ENCODE assay signal across 8 mouse cellular contexts in the genomic region with DNA sequence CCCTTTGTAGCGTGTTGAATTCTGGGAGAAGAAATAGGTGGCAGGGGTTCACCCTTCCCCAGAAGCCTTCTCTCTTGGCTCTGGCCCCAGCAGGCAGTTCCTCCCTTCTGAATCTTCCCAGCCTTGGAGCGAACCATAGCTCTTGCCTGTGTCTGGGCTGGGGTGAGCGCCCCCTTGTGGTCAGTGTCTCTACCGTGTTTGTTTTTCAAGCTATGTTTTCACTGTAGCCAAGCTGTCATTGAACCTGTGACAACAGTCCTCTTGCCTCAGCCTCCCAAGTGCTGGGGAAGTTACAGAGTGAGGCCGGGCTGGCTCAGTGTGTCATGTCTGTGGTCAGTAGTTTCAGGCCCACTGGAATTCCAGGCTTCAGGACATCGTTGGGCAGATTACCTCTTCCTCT. TPM values are rescaled to one million over a fixed set of nuclear protein-coding genes. Genes with fewer than 3 reads are reported as not detected.
DNase-seq lines count a peak whose midpoint lies in the region; ATAC-seq and TF ChIP-seq lines count a peak whose summit lies in the region.
"Had no signal": no experiment of that assay in that cellular context is flagged by ENCODE, and none has a peak within 500 bp of the region (broad histone marks: within the 10 kb centered on the region; RNA-seq: fewer than 3 reads in every experiment).

No protein-coding gene starts in this region.

- no peak for ATAC-seq in G1E (ENCODE audit: extremely low read depth, insufficient number of reproducible peaks, low FRiP score, poor library complexity, severe bottlenecking)
- peak; percentile 27; the same call in 1 of the 2 replicates for ATAC-seq in heart, embryonic 12.5 days (ENCODE audit: insufficient number of reproducible peaks, low FRiP score)
- 0 out of 2 replicates have a peak, but pooled peaks have one; percentile 60 for ATAC-seq in megakaryocyte-erythroid progenitor cell, adult 5-6 weeks (replicated peaks; ENCODE audit: low FRiP score, low TSS enrichment, poor library complexity, severe bottlenecking)
- ATAC-seq in stomach, embryonic 14.5 days (ENCODE audit: insufficient number of reproducible peaks, insufficient read depth, low FRiP score, low read depth): no peak

- H3K4me2 ChIP-seq in heart, embryonic 12.5 days: no peak overlapping the region
- H3K4me2 ChIP-seq in stomach, embryonic 14.5 days (replicated peaks; ENCODE audit: low read depth, low read length): no peak overlapping the region
- H3K4me2 ChIP-seq: limb, embryonic 15.5 days had no signal

- TF ChIP-seq CTCF in G1E (IDR thresholded peaks at IDR 0.05; ENCODE audit: low read depth, low read length): 0 out of 2 replicates have a peak, but pooled peaks have one; percentile 17

- WGBS in heart, embryonic 12.5 days: 21% methylated on average over 6 of the region's 6 CpGs
- WGBS in stomach, embryonic 14.5 days: 30% methylated on average over 6 of the region's 6 CpGs

- H3K9ac ChIP-seq in heart, embryonic 12.5 days: no peak overlapping the region
- no peak overlapping the region for H3K9ac ChIP-seq in stomach, embryonic 14.5 days (replicated peaks; ENCODE audit: low read depth, low read length)
- H3K9ac ChIP-seq: limb, embryonic 15.5 days had no signal

- H3K27ac ChIP-seq in heart, embryonic 12.5 days (ENCODE audit: poor library complexity, severe bottlenecking): no peak overlapping the region
- H3K27ac ChIP-seq in stomach, embryonic 14.5 days (ENCODE audit: low read length): peak overlapping the region; percentile 52; the same call in 1 of the 2 replicates
- H3K27ac ChIP-seq: limb, embryonic 15.5 days had no signal

- no peak overlapping the region for H3K4me3 ChIP-seq in G1E (ENCODE audit: low read depth, low read length)
- H3K4me3 ChIP-seq in heart, embryonic 12.5 days: no peak overlapping the region
- H3K4me3 ChIP-seq in stomach, embryonic 14.5 days (ENCODE audit: low read depth, low read length): no peak overlapping the region
- H3K4me3 ChIP-seq: limb, embryonic 15.5 days had no signal

- H3K36me3 ChIP-seq in G1E (replicated peaks): no peaks in the 10 kb centered on the region
- no peaks in the 10 kb centered on the region for H3K36me3 ChIP-seq in heart, embryonic 12.5 days
- H3K36me3 ChIP-seq in stomach, embryonic 14.5 days (ENCODE audit: control insufficient read depth, insufficient read depth, low read length): no peaks in the 10 kb centered on the region
- H3K36me3 ChIP-seq: limb, embryonic 15.5 days had no signal

- H3K9me3 ChIP-seq in G1E (replicated peaks): peaks cover 63% of the 10 kb centered on the region
- H3K9me3 ChIP-seq in heart, embryonic 12.5 days (replicated peaks): no peaks in the 10 kb centered on the region
- H3K9me3 ChIP-seq in stomach, embryonic 14.5 days (ENCODE audit: control insufficient read depth, low read depth, low read length): no peaks in the 10 kb centered on the region
- H3K9me3 ChIP-seq: limb, embryonic 15.5 days had no signal

- no peaks in the 10 kb centered on the region for H3K27me3 ChIP-seq in G1E (ENCODE audit: insufficient read depth, low read length)
- H3K27me3 ChIP-seq in heart, embryonic 12.5 days (replicated peaks): peaks cover 48% of the 10 kb centered on the region
- H3K27me3 ChIP-seq in stomach, embryonic 14.5 days (ENCODE audit: control insufficient read depth, insufficient read depth, low read length): 0 out of 2 replicates have a peak, but pooled peaks cover 6% of the 10 kb centered on the region

- DNase-seq in G1E (ENCODE audit: low spot score): no peak
- peak; percentile 79 for DNase-seq in adrenal gland, adult 2 months
- DNase-seq in embryo, embryonic 10.5 days (ENCODE audit: low spot score): peak; percentile 87
- peak; percentile 48 to 67 for DNase-seq in layer of hippocampus, postnatal 36 days

- no peaks in the 10 kb centered on the region for H3K4me1 ChIP-seq in G1E (ENCODE audit: insufficient read depth, low read depth, low read length)
- H3K4me1 ChIP-seq in heart, embryonic 12.5 days (replicated peaks): peaks cover 11% of the 10 kb centered on the region
- peaks cover 8% of the 10 kb centered on the region; the same call in 1 of the 2 replicates for H3K4me1 ChIP-seq in stomach, embryonic 14.5 days (ENCODE audit: control insufficient read depth, insufficient read depth, low read length)

RNA-seq across cellular contexts. Expression of a gene that starts 4.9 kb away (rescaled TPM):
- total RNA-seq in G1E (2014; fragmentation: Nextera tagmentation) (not detected in 2 replicates), G1E (2017) (0.05 TPM in 1 of 2 replicates, not detected in the other)
- polyA plus RNA-seq in G1E (2012): not detected in 2 replicates
- not detected for total RNA-seq in adrenal gland, adult 2 months (2021)
- not detected in 2 replicates for polyA plus RNA-seq in adrenal gland, adult 2 months (2012; rRNA removed)
- polyA plus RNA-seq in heart, embryonic 12.5 days (2016; fragmentation: Nextera tagmentation; extraction: Ambion mirVana): 0.27 and 0.63 TPM in 2 replicates
- 1 to 10 TPM in 1 of 2 experiments, under 1 TPM in 1; 0.96 to 1.0 TPM for total RNA-seq in layer of hippocampus, postnatal 36 days (2021)
- not detected in 2 replicates for total RNA-seq in megakaryocyte-erythroid progenitor cell, adult 5-6 weeks (2014; fragmentation: Nextera tagmentation)
- not detected in 2 replicates for total RNA-seq in megakaryocyte-erythroid progenitor cell, adult 5-6 weeks (2017)
- 4.5 and 5.0 TPM in 2 replicates for polyA plus RNA-seq in stomach, embryonic 14.5 days (2014; fragmentation: Nextera tagmentation; extraction: Ambion mirVana)

RNA-seq across cellular contexts. Expression of a gene that starts 55.7 kb away (rescaled TPM):
- total RNA-seq in G1E (2014; fragmentation: Nextera tagmentation) (40.7 and 48.7 TPM in 2 replicates), G1E (2017) (10.8 and 15.2 TPM in 2 replicates)
- polyA plus RNA-seq in G1E (2012): 4.1 and 4.3 TPM in 2 replicates
- total RNA-seq in adrenal gland, adult 2 months (2021): 10 to 100 TPM; 48.9 to 49.7 TPM
- polyA plus RNA-seq in adrenal gland, adult 2 months (2012; rRNA removed): 9.7 and 16.7 TPM in 2 replicates
- polyA plus RNA-seq in heart, embryonic 12.5 days (2016; fragmentation: Nextera tagmentation; extraction: Ambion mirVana): 24.3 and 25.7 TPM in 2 replicates
- 10 to 100 TPM; 26.5 to 32.7 TPM for total RNA-seq in layer of hippocampus, postnatal 36 days (2021)
- total RNA-seq in megakaryocyte-erythroid progenitor cell, adult 5-6 weeks (2014; fragmentation: Nextera tagmentation): 27.7 and 28.8 TPM in 2 replicates
- 22.7 and 23.9 TPM in 2 replicates for total RNA-seq in megakaryocyte-erythroid progenitor cell, adult 5-6 weeks (2017)
- polyA plus RNA-seq in stomach, embryonic 14.5 days (2014; fragmentation: Nextera tagmentation; extraction: Ambion mirVana): 51.1 and 52.7 TPM in 2 replicates

Comparison
In these comparisons a context has a peak if more than half of its experiments do, and no peak if none do; other contexts are left out.
1. ATAC-seq: peak in heart, embryonic 12.5 days (single experiment) and megakaryocyte-erythroid progenitor cell, adult 5-6 weeks (single experiment); none in G1E (single experiment) and stomach, embryonic 14.5 days (single experiment).